In the genomic region with DNA sequence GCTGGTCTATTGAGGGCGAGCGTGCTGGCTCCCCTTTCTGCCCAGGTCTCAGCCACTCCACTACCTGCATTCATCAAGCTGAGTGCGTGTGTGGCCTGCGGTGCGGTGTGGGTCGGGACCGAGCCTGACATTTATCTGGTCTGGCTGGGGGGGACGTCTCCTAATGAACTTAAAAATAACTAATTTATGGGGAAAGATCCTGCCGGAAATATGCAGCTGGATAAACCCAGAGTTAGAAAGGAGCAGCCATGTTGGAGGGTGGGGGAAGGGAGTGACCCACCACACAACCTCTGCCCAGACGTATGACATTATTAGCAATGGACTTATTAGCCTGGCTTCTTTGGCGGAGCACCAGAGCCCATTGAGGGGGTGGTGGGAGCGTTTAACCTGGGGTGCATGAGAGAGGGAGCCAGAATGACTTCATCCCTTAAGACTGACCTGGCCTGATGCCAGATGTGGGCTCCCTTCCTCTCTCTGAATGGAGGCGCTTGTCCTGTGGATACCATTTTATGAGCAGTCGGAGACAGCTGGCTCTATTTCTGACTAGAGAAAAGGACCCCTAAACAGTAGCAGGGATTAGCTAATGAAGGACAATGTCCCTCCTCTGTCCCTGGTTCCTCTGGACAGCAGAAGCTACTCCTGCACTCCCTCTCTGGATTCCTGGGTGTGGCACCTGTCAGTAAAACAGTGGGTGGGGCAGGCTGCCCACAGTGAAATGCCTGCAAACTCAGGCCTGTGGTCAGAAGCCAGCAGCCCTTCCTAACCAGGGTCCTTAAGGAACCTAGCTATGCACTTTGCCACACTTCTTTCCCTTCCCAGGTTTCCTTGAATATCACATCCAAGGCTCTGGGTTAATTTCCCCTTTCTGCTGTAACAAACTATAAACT, we compare ENCODE assay signal across 8 mouse cellular contexts. TPM values are rescaled to one million over a fixed set of nuclear protein-coding genes. Genes with fewer than 3 reads are reported as not detected.
DNase-seq lines count a peak whose midpoint lies in the region; ATAC-seq and TF ChIP-seq lines count a peak whose summit lies in the region.

No protein-coding gene starts in this region.

- peak overlapping the region; percentile 79 for H3K4me2 ChIP-seq in lung, embryonic 14.5 days

- H3K27me3 ChIP-seq in kidney, adult 2 months (replicated peaks; ENCODE audit: control insufficient read depth, insufficient read depth, low read length): no peaks in the 10 kb centered on the region
- H3K27me3 ChIP-seq in lung, embryonic 14.5 days (ENCODE audit: insufficient read depth, low read length): no peaks in the 10 kb centered on the region

- TF ChIP-seq CTCF in kidney, adult 2 months (conservative IDR thresholded peaks at IDR 0.05; ENCODE audit: insufficient read depth, insufficient read length, low read depth, low read length): no peak
- no peak for TF ChIP-seq CTCF in lung, embryonic 14.5 days (IDR thresholded peaks at IDR 0.05; ENCODE audit: low read depth)

- peak overlapping the region; percentile 85 for H3K9ac ChIP-seq in lung, embryonic 14.5 days

- H3K27ac ChIP-seq in kidney, adult 2 months (ENCODE audit: insufficient read depth, low read depth, low read length): peak overlapping the region; percentile 52
- H3K27ac ChIP-seq in lung, embryonic 14.5 days (ENCODE audit: low read depth): peak overlapping the region; percentile 94

- WGBS in kidney, adult 2 months: 13% methylated on average over 14 of the region's 14 CpGs
- 4% methylated on average over 14 of the region's 14 CpGs for WGBS in lung, embryonic 14.5 days

- no peak for ATAC-seq in lung, embryonic 14.5 days (ENCODE audit: insufficient read depth)
- ATAC-seq in CD4-positive, CD25-positive, alpha-beta regulatory T cell, adult 4 months: no peak

- H3K4me1 ChIP-seq in kidney, adult 2 months (ENCODE audit: control insufficient read depth, insufficient read depth, low read length): peaks cover 25% of the 10 kb centered on the region
- peaks cover 30% of the 10 kb centered on the region for H3K4me1 ChIP-seq in lung, embryonic 14.5 days (ENCODE audit: insufficient read depth)

- no peaks in the 10 kb centered on the region for H3K9me3 ChIP-seq in lung, embryonic 14.5 days (ENCODE audit: low read depth, low read length)

- H3K4me3 ChIP-seq in kidney, adult 2 months (ENCODE audit: insufficient read depth, low read depth, low read length): peak overlapping the region; percentile 75
- H3K4me3 ChIP-seq in lung, embryonic 14.5 days (ENCODE audit: low read depth, low read length): peak overlapping the region; percentile 79

- H3K36me3 ChIP-seq in kidney, adult 2 months (ENCODE audit: control insufficient read depth, insufficient read depth, low read length): peaks cover 2% of the 10 kb centered on the region; the same call in 1 of the 2 replicates
- H3K36me3 ChIP-seq in lung, embryonic 14.5 days (ENCODE audit: insufficient read depth): peaks cover 36% of the 10 kb centered on the region

- DNase-seq in right cerebral cortex, postnatal 14 days: peak; percentile 54
- DNase-seq in right cerebral cortex, postnatal 4 days: no peak
- peak; percentile 29 for DNase-seq in gastrocnemius, postnatal 25 days
- DNase-seq in kidney, adult 2 months: peak; percentile 58
- peak; percentile 92 for DNase-seq in lung, embryonic 14.5 days
- DNase-seq in left cerebral cortex, adult 18-20 months (ENCODE audit: low spot score in 2 of 2): no peak
- no peak for DNase-seq in natural killer cell, adult 2 months (ENCODE audit: low spot score in 2 of 2)

- TF ChIP-seq POLR2A in kidney, adult 2 months (IDR thresholded peaks at IDR 0.05; ENCODE audit: low read depth, low read length): no peak

RNA-seq across cellular contexts. Expression of gene Tagln2, which starts 3.5 kb away (rescaled TPM):
- total RNA-seq in gastrocnemius, postnatal 25 days (2021): 10 to 100 TPM; 24.8 to 33.7 TPM
- 202 and 286 TPM in 2 replicates for polyA plus RNA-seq in kidney, adult 2 months (2012; rRNA removed)
- 395 and 407 TPM in 2 replicates for polyA plus RNA-seq in lung, embryonic 14.5 days (2014; fragmentation: Nextera tagmentation; extraction: Ambion mirVana)
- polyA plus RNA-seq in CD4-positive, CD25-positive, alpha-beta regulatory T cell, adult 4 months (2017; shearing (Covaris generic)): 100 to 1,000 TPM; 226 to 278 TPM
- total RNA-seq in left cerebral cortex, adult 18-20 months (2021): 10 to 100 TPM in 1 of 2 experiments, 1 to 10 TPM in 1; 8.2 to 12.3 TPM

RNA-seq across cellular contexts. Expression of gene Cfap45, which starts 17.2 kb away (rescaled TPM):
- total RNA-seq in gastrocnemius, postnatal 25 days (2021): not detected
- 0.33 and 0.79 TPM in 2 replicates for polyA plus RNA-seq in kidney, adult 2 months (2012; rRNA removed)
- 4.2 and 5.1 TPM in 2 replicates for polyA plus RNA-seq in lung, embryonic 14.5 days (2014; fragmentation: Nextera tagmentation; extraction: Ambion mirVana)
- polyA plus RNA-seq in CD4-positive, CD25-positive, alpha-beta regulatory T cell, adult 4 months (2017; shearing (Covaris generic)): under 1 TPM in 1 of 2 experiments, not detected in 1; 0.69 TPM
- 1 to 10 TPM; 2.9 to 4.2 TPM for total RNA-seq in left cerebral cortex, adult 18-20 months (2021)

RNA-seq across cellular contexts. Expression of gene Igsf9, which starts 21.8 kb away (rescaled TPM):
- under 1 TPM in 1 of 2 experiments, not detected in 1; 0.19 TPM for total RNA-seq in gastrocnemius, postnatal 25 days (2021)
- 15.4 and 20.7 TPM in 2 replicates for polyA plus RNA-seq in kidney, adult 2 months (2012; rRNA removed)
- polyA plus RNA-seq in lung, embryonic 14.5 days (2014; fragmentation: Nextera tagmentation; extraction: Ambion mirVana): 23.5 and 26.0 TPM in 2 replicates
- polyA plus RNA-seq in CD4-positive, CD25-positive, alpha-beta regulatory T cell, adult 4 months (2017; shearing (Covaris generic)): 1 to 10 TPM in 1 of 2 experiments, not detected in 1; 1.1 TPM
- total RNA-seq in left cerebral cortex, adult 18-20 months (2021): 1 to 10 TPM; 6.3 to 7.0 TPM

RNA-seq across cellular contexts. Expression of gene Slamf9, which starts 28.2 kb away (rescaled TPM):
- under 1 TPM; 0.20 to 0.35 TPM for total RNA-seq in gastrocnemius, postnatal 25 days (2021)
- polyA plus RNA-seq in kidney, adult 2 months (2012; rRNA removed): 19.2 and 20.2 TPM in 2 replicates
- 0.32 and 1.0 TPM in 2 replicates for polyA plus RNA-seq in lung, embryonic 14.5 days (2014; fragmentation: Nextera tagmentation; extraction: Ambion mirVana)
- not detected for polyA plus RNA-seq in CD4-positive, CD25-positive, alpha-beta regulatory T cell, adult 4 months (2017; shearing (Covaris generic))
- 1 to 10 TPM in 1 of 2 experiments, under 1 TPM in 1; 0.61 to 1.0 TPM for total RNA-seq in left cerebral cortex, adult 18-20 months (2021)

RNA-seq across cellular contexts. Expression of gene Vsig8, which starts 52.4 kb away (rescaled TPM):
- not detected for total RNA-seq in gastrocnemius, postnatal 25 days (2021)
- polyA plus RNA-seq in kidney, adult 2 months (2012; rRNA removed): 0.38 and 0.41 TPM in 2 replicates
- 0.24 TPM in 1 of 2 replicates, not detected in the other for polyA plus RNA-seq in lung, embryonic 14.5 days (2014; fragmentation: Nextera tagmentation; extraction: Ambion mirVana)
- not detected for polyA plus RNA-seq in CD4-positive, CD25-positive, alpha-beta regulatory T cell, adult 4 months (2017; shearing (Covaris generic))
- under 1 TPM; 0.21 to 0.23 TPM for total RNA-seq in left cerebral cortex, adult 18-20 months (2021)

Comparison
In these comparisons a context has a peak if more than half of its experiments do, and no peak if none do; other contexts are left out.
1. DNase-seq: peak in right cerebral cortex, postnatal 14 days (single experiment), gastrocnemius, postnatal 25 days (single experiment), kidney, adult 2 months (single experiment) and lung, embryonic 14.5 days (single experiment); none in right cerebral cortex, postnatal 4 days (single experiment), left cerebral cortex, adult 18-20 months (0 of 2) and natural killer cell, adult 2 months (0 of 2).